Mouse (Mus musculus): ENCODE measurements around the gene Lrrc55. TPM values are rescaled to one million over a fixed set of nuclear protein-coding genes. Genes with fewer than 3 reads are reported as not detected.

Lrrc55 gene
- polyA plus RNA-seq, 1 experiment from 2014 or later = not detected

DNA sequence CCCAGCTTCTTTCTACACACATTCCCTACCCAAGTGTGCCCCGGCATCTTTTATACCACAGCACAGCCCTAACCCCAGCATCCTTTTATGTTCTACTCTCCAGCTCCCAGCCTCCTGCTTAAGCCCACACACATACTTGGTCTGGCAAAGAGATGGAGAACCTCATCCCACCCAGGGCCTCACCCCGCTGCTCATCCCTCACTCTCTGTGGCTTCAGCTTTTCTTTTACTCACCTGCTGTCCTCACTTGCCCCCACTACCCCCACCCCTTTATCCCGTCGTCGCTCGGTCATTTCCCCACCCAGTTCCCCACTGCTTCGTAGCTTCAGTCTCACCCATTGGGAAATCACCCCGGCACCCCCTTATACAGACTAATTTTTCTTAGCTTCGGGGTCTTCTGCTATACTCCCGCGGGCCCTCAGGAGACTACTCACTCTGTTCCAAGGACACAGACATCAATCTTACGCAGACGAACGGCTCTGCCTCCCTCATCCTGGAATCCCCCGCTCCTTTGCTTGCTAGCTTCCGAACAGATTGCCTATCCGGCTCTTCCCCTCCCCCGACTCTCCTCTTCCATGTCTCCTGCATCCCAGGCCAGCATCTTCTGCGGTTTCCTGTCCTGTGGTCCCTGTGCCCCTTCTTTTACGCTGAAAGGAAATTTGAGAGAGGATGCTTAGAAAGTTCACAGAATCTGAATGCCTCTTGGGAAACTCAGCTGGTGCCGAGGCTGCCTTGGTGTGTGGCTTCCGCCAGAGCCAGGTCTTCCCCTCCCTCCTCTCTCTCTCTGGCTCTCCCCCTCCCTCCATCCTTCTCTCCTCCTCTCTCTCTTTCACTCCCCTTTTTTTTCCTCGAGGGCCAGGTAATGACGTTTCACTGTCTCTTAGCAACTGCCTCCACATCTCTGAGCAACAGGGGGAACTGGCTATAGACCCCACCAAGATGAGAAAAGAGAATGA is 1.3 kb upstream of the Lrrc55 start:
- no peak overlapping the region for H3K4me3 ChIP-seq (ENCODE audit: inconsistent target)
- WGBS (ENCODE audit: missing documents) = 8% methylated on average over 24 of the region's 24 CpGs

DNA sequence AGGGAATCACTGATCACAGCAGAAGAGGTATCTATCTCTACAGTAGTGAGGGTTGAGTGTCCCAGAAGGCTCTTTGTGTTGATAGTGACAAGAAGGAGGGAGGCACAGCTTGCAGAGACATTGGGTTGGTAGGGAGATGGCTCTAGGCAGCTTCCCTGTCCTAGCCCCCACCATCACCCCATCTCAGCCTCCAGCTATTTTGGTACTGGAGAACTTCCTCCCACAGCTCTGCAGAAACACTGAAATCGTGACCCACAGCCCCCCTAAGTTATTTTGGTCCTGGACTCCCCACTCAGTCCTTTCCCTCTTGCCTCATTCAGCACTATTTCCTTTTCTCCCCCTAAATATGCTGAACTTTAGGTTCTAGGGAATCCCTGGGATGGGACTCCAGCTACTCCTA is 2.4 kb downstream of the Lrrc55 start:
- Histone ChIP-seq H3K36me3 (ENCODE audit: inconsistent target) (no peaks in the 10 kb centered on the region), H3K27ac (no peak overlapping the region), H3K4me3 (ENCODE audit: inconsistent target) (no peak overlapping the region), H3K79me2 (ENCODE audit: inconsistent target) (no peaks in the 10 kb centered on the region)
- WGBS (ENCODE audit: missing documents) = 10% methylated on average over 1 of the region's 1 CpGs

More for the DNA sequence above, 1.3 kb upstream of the Lrrc55 start:
- Histone ChIP-seq H3K79me2 (ENCODE audit: inconsistent target) (no peaks in the 10 kb centered on the region), H3K27ac (no peak overlapping the region), H3K36me3 (ENCODE audit: inconsistent target) (no peaks in the 10 kb centered on the region)

DNA sequence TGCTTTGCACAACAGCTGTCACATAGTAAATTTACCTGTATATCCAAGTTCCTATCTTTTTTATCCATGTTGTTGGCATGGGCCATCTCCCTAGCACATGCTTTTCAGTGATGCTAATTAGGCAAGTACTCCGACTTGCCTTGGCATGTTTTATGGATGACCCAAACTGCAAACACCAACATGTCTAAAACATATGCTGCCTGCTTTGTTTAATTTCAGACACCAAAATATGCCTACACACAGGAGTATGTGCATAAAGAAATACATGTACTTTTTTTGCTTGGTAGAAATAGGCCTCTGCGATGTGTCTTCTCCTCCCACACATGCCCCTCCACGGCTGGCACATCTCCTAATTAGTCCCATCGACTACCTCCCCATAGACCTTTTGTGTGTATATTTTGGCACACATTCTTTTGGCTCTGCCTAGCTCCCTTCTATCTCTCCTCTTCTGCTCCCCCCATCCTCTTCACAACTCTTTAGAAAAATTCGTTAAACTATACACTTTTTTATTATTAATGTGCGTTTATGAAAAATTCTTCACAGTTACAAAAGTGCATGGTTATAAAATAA is 9.3 kb downstream of the Lrrc55 start:
- Histone ChIP-seq H3K36me3 (ENCODE audit: inconsistent target) (no peaks in the 10 kb centered on the region), H3K79me2 (ENCODE audit: inconsistent target) (no peaks in the 10 kb centered on the region), H3K27ac (no peak overlapping the region), H3K4me3 (ENCODE audit: inconsistent target) (no peak overlapping the region)
- WGBS (ENCODE audit: missing documents) = 96% methylated on average over 6 of the region's 6 CpGs

DNA sequence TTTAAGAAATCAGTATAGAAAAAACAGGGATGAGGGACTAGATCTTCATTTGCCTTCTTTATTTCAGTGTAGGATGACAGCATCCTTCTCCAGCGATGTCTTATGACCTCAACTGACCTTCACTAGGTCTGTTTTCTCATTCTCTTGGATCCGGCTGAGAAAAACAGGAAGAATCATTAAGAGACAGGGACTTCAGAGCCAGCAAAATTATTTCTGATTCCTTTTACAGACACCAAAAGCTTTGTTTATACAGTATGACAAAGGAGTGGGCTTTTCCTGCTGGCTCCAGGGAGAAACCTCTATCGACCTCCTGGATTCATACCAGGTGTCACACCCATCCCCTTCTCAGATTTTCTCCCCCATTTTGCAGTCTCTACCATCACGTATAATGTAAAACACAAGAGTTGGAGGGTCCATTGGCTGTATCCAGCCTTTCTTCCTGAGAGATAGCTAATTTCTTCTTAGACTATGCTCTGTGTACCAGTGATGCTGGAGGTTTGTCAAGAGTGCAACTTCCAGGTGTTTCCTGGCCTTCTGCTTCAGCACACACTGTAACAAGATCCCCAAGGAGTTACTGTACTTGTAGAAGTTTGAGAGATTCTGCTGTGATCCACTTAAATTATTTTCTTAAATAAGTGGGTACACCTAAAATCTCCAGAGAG is 18.7 kb downstream of the Lrrc55 start:
- Histone ChIP-seq H3K27ac (no peak overlapping the region), H3K79me2 (ENCODE audit: inconsistent target) (no peaks in the 10 kb centered on the region), H3K4me3 (ENCODE audit: inconsistent target) (no peak overlapping the region), H3K36me3 (ENCODE audit: inconsistent target) (no peaks in the 10 kb centered on the region)
- whole genome bisulfite sequencing (ENCODE audit: missing documents) = 66% methylated on average over 4 of the region's 4 CpGs

DNA sequence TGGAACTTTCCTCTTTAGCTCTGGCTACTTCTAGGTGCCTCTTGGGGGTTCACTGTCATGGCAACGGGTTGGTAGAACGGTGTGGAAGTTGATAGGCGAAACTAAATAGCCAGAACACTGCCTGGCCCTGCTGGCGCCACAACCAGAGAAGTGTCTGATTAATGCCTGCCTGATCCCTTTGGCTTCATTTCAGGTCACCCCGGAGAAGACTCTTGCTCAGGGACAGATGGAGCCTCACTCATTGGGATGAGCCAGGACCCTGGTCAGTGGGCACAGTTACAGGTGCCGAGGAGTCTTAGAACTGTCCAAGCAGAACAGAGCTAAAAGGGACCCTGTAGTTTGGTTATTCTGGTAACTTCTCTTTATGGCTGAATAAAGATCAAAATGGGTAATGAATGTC is 23.5 kb downstream of the Lrrc55 start:
- Histone ChIP-seq H3K27ac (no peak overlapping the region), H3K4me3 (ENCODE audit: inconsistent target) (no peak overlapping the region), H3K79me2 (ENCODE audit: inconsistent target) (no peaks in the 10 kb centered on the region), H3K36me3 (ENCODE audit: inconsistent target) (no peaks in the 10 kb centered on the region)
- 89% methylated on average over 6 of the region's 6 CpGs for WGBS (ENCODE audit: missing documents)

DNA sequence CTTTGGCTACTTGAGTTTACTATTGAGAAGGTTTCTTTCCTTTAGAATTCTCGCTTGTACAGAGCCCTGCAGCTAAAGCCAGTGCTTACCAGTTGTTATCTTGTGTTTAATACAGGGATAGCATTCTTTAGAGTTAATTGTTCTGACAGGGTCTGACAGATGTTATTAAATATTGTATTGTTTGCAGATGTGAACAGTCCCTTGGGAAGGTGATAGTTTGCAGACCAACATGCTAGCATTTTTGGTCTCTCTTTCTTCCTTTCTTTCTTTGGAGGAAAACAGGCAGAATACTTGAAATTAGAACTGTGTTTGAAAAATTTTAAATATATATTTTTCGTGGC is 24.3 kb downstream of the Lrrc55 start:
- no peaks in the 10 kb centered on the region for H3K79me2 ChIP-seq (ENCODE audit: inconsistent target)
- H3K36me3 ChIP-seq (ENCODE audit: inconsistent target) = no peaks in the 10 kb centered on the region
- H3K27ac ChIP-seq = no peak overlapping the region
- 79% methylated on average over 2 of the region's 2 CpGs for WGBS (ENCODE audit: missing documents)
- H3K4me3 ChIP-seq (ENCODE audit: inconsistent target) = no peak overlapping the region

DNA sequence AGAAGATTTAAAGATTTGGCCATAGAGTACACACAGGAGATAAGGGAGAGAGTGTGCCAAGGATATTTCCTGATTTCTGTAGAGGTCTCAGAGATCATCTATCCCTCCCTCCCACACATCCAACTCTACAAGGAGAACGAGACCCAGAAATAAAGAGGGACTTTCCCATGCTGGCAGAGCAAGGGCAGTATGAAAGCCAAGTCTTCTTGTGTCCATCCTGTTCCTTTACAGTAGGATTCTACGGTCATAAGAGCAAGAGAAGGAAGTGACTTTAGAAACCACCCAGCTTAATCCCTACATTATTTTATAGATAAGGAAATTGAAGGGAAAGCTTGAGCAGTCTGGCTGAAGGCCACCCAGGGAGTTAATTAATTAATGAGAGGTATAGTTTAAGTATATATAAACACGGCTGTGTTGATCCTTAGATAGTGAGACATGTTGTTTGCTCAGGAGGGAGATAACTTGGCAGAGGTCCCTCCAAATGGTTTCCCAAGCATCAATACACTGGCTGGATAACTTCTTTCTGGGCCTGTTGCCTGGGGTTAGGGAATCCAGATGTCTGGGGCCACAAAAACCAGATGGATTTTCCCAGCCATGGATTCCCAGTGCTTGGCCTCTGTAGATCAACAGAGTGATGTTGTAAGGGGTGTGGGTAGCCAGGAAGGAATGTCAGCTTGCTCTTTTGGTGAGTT is 24.8 kb downstream of the Lrrc55 start:
- H3K36me3 ChIP-seq (ENCODE audit: inconsistent target) = no peaks in the 10 kb centered on the region
- no peak overlapping the region for H3K4me3 ChIP-seq (ENCODE audit: inconsistent target)
- 82% methylated on average over 3 of the region's 3 CpGs for WGBS (ENCODE audit: missing documents)
- H3K27ac ChIP-seq = no peak overlapping the region
- H3K79me2 ChIP-seq (ENCODE audit: inconsistent target) = no peaks in the 10 kb centered on the region

DNA sequence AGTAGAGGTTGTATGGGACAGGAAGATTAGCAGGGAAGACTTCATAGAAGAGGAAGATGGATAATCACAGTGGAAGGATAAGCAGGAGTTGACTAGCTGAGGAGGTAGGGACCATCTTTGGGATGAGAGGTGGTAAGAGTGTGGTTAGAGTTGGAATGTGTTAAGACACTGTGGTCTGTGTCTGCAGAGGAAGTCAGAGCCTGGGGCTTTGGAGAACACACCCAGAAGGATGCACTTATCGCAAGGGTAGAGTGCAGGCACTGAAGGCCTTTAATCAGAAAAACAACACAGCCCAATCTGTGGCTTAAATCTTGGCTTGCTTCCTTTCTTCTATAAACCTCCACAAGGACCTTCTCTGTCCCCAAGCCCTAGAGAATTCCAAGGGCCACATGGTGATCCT is 28.7 kb downstream of the Lrrc55 start:
- no peak overlapping the region for H3K27ac ChIP-seq
- H3K36me3 ChIP-seq (ENCODE audit: inconsistent target) = no peaks in the 10 kb centered on the region
- no peak overlapping the region for H3K4me3 ChIP-seq (ENCODE audit: inconsistent target)
- WGBS (ENCODE audit: missing documents) = 10% methylated on average over 1 of the region's 1 CpGs
- H3K79me2 ChIP-seq (ENCODE audit: inconsistent target) = no peaks in the 10 kb centered on the region

DNA sequence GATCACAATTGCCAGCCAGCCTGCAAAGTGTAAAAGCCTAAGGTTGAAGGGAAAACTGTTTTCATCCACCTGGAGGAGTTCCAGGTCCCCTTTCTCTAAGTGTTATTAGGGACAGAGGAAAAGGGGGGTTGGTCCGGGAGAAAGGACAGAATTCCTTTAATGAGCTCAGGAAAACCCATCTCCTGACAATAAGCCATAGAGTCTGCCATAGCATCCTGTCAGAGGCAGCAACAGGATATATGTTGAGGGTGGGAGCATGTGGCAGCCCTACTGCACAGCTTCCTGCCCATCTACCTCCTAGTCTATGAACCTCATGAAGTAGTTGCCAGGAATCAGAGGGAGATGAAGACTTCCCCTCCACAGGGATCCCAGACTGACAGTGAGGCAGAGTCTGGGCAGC is 29.4 kb downstream of the Lrrc55 start:
- no peaks in the 10 kb centered on the region for H3K36me3 ChIP-seq (ENCODE audit: inconsistent target)
- WGBS (ENCODE audit: missing documents) = 47% methylated on average over 1 of the region's 1 CpGs
- no peaks in the 10 kb centered on the region for H3K79me2 ChIP-seq (ENCODE audit: inconsistent target)
- H3K27ac ChIP-seq = no peak overlapping the region
- H3K4me3 ChIP-seq (ENCODE audit: inconsistent target) = no peak overlapping the region

DNA sequence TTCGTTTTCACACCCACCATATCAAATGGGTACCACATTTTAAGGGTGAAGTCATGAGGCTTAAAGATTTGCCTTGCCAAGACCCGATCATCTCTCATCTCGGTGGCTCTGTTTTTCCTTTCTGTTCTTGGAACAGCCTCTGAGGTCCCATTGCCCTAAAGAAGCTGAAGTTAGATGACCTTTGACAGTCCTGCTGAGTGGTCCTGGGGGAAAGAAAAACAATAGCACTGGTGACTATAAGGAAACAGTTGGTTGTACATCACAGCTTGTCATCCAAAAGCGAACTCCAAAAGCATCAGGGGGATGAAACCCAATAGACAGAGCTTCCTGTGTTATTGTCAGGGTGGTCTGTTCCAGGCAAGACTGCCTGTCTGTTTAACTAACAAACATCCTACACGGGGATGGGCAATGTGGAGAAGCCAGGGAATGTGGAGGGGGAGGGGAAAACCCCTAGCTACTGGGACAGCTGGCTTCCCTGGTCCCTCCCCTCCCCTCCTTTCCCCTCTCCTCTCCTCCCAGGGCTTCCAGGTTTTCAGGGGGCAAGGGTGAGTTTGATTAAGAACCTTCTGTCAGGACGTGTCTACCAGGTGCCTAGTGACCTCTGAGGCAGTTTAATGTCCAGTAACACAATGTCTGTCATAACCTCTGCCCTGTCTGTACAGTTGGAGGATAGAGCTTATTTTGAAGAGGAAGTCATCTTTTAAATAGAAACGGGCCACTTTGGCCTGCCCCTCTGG is 33.5 kb downstream of the Lrrc55 start:
- 74% methylated on average over 7 of the region's 7 CpGs for WGBS (ENCODE audit: missing documents)
- Histone ChIP-seq H3K36me3 (ENCODE audit: inconsistent target) (no peaks in the 10 kb centered on the region), H3K4me3 (ENCODE audit: inconsistent target) (no peak overlapping the region), H3K79me2 (ENCODE audit: inconsistent target) (no peaks in the 10 kb centered on the region), H3K27ac (no peak overlapping the region)

DNA sequence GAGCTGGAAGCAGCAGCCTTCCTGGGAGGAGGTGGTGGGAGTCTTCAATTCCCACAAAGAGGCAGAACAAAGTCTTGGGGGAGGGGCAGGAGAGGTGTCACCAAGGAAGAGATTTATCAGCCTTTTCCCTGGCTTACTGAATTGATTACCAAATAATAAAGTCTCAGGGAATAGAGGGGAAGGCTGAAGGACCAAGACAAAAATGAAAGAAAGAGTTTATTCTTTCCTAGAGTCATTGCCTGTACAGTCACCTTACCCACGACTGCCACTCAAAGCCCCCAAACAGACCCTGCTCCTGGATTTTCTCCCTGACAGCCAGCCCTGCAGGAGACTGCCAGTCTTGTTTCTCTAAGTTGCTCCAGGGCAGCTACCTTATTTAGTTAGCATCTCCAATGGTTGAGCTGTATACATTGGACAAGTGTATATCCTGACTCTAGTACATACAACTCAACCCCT is 35.3 kb downstream of the Lrrc55 start:
- H3K27ac ChIP-seq = no peak overlapping the region
- 100% methylated on average over 1 of the region's 1 CpGs for WGBS (ENCODE audit: missing documents)
- no peak overlapping the region for H3K4me3 ChIP-seq (ENCODE audit: inconsistent target)
- no peaks in the 10 kb centered on the region for H3K36me3 ChIP-seq (ENCODE audit: inconsistent target)
- no peaks in the 10 kb centered on the region for H3K79me2 ChIP-seq (ENCODE audit: inconsistent target)

DNA sequence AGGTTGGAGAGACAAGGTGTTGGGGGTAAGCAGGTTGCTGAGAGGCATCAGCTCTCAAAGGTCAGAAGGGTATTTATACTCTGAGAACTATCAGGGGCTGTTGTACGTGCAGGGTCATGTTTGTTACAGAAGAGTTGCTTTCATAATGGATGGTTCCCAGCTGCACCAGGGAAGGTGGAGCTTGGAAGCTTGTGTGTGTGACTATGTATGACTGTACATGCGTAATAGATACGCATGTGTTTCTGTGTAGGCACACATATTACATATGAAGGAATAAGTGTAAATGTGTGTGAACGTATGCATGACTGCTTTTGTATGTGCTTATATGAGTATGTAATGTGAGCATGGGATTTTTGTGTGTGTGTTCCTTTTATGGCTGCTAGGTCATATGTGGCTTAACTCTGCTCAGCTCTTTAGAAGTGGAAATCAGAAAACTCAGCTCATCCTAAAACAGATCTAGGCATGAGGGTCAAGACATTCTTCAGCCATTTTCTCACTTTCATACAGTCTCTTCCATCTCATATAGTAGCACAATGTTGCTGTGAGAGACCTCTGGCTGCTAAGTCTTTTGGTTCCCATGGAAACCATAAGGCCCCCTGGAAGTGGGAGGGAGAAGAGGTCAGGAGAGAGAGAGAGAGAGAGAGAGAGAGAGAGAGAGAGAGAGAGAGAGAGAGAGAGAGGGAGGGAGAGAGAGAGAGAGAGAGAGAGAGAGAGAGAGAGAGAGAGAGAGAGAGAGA is 35.9 kb downstream of the Lrrc55 start:
- H3K4me3 ChIP-seq (ENCODE audit: inconsistent target) = no peak overlapping the region
- no peak overlapping the region for H3K27ac ChIP-seq
- no peaks in the 10 kb centered on the region for H3K79me2 ChIP-seq (ENCODE audit: inconsistent target)
- no peaks in the 10 kb centered on the region for H3K36me3 ChIP-seq (ENCODE audit: inconsistent target)
- 87% methylated on average over 4 of the region's 4 CpGs for WGBS (ENCODE audit: missing documents)

DNA sequence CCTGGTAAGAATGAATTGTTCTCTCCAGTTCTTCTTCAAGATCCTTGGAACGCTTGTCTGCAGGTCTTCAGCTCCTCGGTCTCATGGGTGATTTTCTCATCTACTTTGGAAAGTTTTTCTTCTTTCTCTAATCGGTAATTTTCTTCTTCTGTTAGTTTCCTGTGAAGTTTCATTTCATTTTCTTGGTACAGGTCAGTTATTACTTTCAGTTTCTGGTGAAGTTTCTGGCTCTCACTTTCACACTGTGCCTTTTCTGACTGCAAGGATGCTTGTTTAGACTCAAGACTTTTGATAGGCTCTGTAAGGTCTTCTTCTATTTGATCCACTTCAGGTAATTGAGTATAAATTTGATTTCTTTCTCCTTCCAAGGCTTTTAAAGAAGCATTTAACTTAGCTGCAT is 39.6 kb downstream of the Lrrc55 start:
- H3K27ac ChIP-seq = no peak overlapping the region
- H3K4me3 ChIP-seq (ENCODE audit: inconsistent target) = no peak overlapping the region
- H3K36me3 ChIP-seq (ENCODE audit: inconsistent target) = no peaks in the 10 kb centered on the region
- H3K79me2 ChIP-seq (ENCODE audit: inconsistent target) = no peaks in the 10 kb centered on the region
- WGBS (ENCODE audit: missing documents) = 50% methylated on average over 3 of the region's 3 CpGs

Data from macrophage (primary cell).